ENCODE assay signal across 8 mouse cellular contexts in genomic region chr6:128363007-128363825, GRCm38 (mm10). TPM values are rescaled to one million over a fixed set of nuclear protein-coding genes. Genes with fewer than 3 reads are reported as not detected.
A peak's percentile ranks its signal among the peaks of the same experiment; 100 is the strongest.
DNase-seq lines count a peak whose midpoint lies in the region; ATAC-seq and TF ChIP-seq lines count a peak whose summit lies in the region.

No protein-coding gene starts in this region.

- H3K4me2 ChIP-seq in heart, embryonic 13.5 days, result peak overlapping the region; percentile 83
- H3K4me2 ChIP-seq in limb, embryonic 12.5 days, result peak overlapping the region; percentile 89
- peak overlapping the region; percentile 97 for H3K4me2 ChIP-seq in neural tube, embryonic 12.5 days (replicated peaks)

- no peak for ATAC-seq in heart, embryonic 13.5 days (ENCODE audit: extremely low read depth, insufficient number of reproducible peaks, low FRiP score, low TSS enrichment)
- no peak; the same call in none of the 2 replicates for ATAC-seq in limb, embryonic 12.5 days (ENCODE audit: insufficient number of reproducible peaks, insufficient read depth, low FRiP score, low TSS enrichment, low read depth)
- peak; percentile 70 for ATAC-seq in neural tube, embryonic 12.5 days (ENCODE audit: low FRiP score, low read depth)

- H3K4me3 ChIP-seq in heart, embryonic 13.5 days, result peak overlapping the region; percentile 76
- peak overlapping the region; percentile 94 to 95 for H3K4me3 ChIP-seq in ES-E14 (ENCODE audit: insufficient read depth in 1 of 2, low read depth in 1 of 2, low read length in 2 of 2, poor library complexity in 1 of 2, severe bottlenecking in 1 of 2)
- H3K4me3 ChIP-seq in erythroblast, embryonic 14.5 days (replicated peaks), result peak overlapping the region; percentile 99
- H3K4me3 ChIP-seq in limb, embryonic 12.5 days (replicated peaks), result peak overlapping the region; percentile 96
- H3K4me3 ChIP-seq in neural tube, embryonic 12.5 days, result peak overlapping the region; percentile 84

- 3% methylated on average over 34 of the region's 46 CpGs for whole genome bisulfite sequencing in heart, embryonic 13.5 days
- under 1% methylated on average over 43 of the region's 46 CpGs for WGBS in limb, embryonic 12.5 days
- WGBS in neural tube, embryonic 12.5 days, result 1% methylated on average over 46 of the region's 46 CpGs

- peak overlapping the region; percentile 95 for H3K27ac ChIP-seq in heart, embryonic 13.5 days (replicated peaks)
- peak overlapping the region; percentile 69 for H3K27ac ChIP-seq in ES-E14 (ENCODE audit: insufficient read depth, low read depth, low read length, poor library complexity, severe bottlenecking)
- H3K27ac ChIP-seq in limb, embryonic 12.5 days, result peak overlapping the region; percentile 96
- H3K27ac ChIP-seq in neural tube, embryonic 12.5 days, result peak overlapping the region; percentile 88

- peaks cover 47% of the 10 kb centered on the region for H3K36me3 ChIP-seq in heart, embryonic 13.5 days
- peaks cover 21% of the 10 kb centered on the region for H3K36me3 ChIP-seq in ES-E14 (ENCODE audit: control insufficient read depth, insufficient read depth, low read length, poor library complexity, severe bottlenecking)
- peaks cover 72% of the 10 kb centered on the region for H3K36me3 ChIP-seq in erythroblast, embryonic 14.5 days (ENCODE audit: control insufficient read depth)
- H3K36me3 ChIP-seq in limb, embryonic 12.5 days, result peaks cover 41% of the 10 kb centered on the region
- peaks cover 29% of the 10 kb centered on the region for H3K36me3 ChIP-seq in neural tube, embryonic 12.5 days

- H3K27me3 ChIP-seq in heart, embryonic 13.5 days (replicated peaks), result no peaks in the 10 kb centered on the region
- H3K27me3 ChIP-seq in erythroblast, embryonic 14.5 days (ENCODE audit: control insufficient read depth), result no peaks in the 10 kb centered on the region
- H3K27me3 ChIP-seq in limb, embryonic 12.5 days, result no peaks in the 10 kb centered on the region
- no peaks in the 10 kb centered on the region for H3K27me3 ChIP-seq in neural tube, embryonic 12.5 days (replicated peaks)

- in situ Hi-C loops in ES-E14 (cut with MboI; ENCODE audit: low sequenced_read_pairs in 2 of 2, unreplicated experiment in 2 of 2), result no loop called here

- H3K9ac ChIP-seq in heart, embryonic 13.5 days, result peak overlapping the region; percentile 93
- peak overlapping the region; percentile 93 for H3K9ac ChIP-seq in ES-E14 (ENCODE audit: insufficient read depth, low read depth, low read length, poor library complexity, severe bottlenecking)
- peak overlapping the region; percentile 88 for H3K9ac ChIP-seq in limb, embryonic 12.5 days (replicated peaks)
- peak overlapping the region; percentile 87 for H3K9ac ChIP-seq in neural tube, embryonic 12.5 days

- DNase-seq in heart, adult 18-20 months, result no peak
- DNase-seq in ES-E14 (ENCODE audit: low read depth, low spot score), result peak; percentile 31
- no peak for DNase-seq in urinary bladder, postnatal 10 days (ENCODE audit: low spot score)
- DNase-seq in adrenal gland, adult 2 months, result no peak

- H3K9me3 ChIP-seq in heart, embryonic 13.5 days, result no peaks in the 10 kb centered on the region
- H3K9me3 ChIP-seq in ES-E14 (ENCODE audit: control insufficient read depth, insufficient read depth, low read depth, low read length), result no peaks in the 10 kb centered on the region
- no peaks in the 10 kb centered on the region for H3K9me3 ChIP-seq in erythroblast, embryonic 14.5 days (ENCODE audit: control insufficient read depth, low read length)
- no peaks in the 10 kb centered on the region for H3K9me3 ChIP-seq in limb, embryonic 12.5 days
- no peaks in the 10 kb centered on the region for H3K9me3 ChIP-seq in neural tube, embryonic 12.5 days

- peaks cover 39% of the 10 kb centered on the region for H3K4me1 ChIP-seq in heart, embryonic 13.5 days
- H3K4me1 ChIP-seq in ES-E14 (ENCODE audit: control insufficient read depth in 2 of 2, insufficient read depth in 2 of 2, low read length in 2 of 2, poor library complexity in 1 of 2), result peaks cover 1 to 18% of the 10 kb centered on the region in 2 experiments; a peak in 2 of 4 replicates
- peaks cover 54% of the 10 kb centered on the region for H3K4me1 ChIP-seq in erythroblast, embryonic 14.5 days (ENCODE audit: control insufficient read depth)
- peaks cover 28% of the 10 kb centered on the region for H3K4me1 ChIP-seq in limb, embryonic 12.5 days (replicated peaks)
- H3K4me1 ChIP-seq in neural tube, embryonic 12.5 days, result peaks cover 19% of the 10 kb centered on the region

TF ChIP-seq in ES-E14, 5 proteins besides CTCF, POLR2A, EP300 and RAD21:
- TF ChIP-seq ZNF384 (IDR thresholded peaks at IDR 0.05; ENCODE audit: low read depth, low read length) (no peak), ZC3H11A (IDR thresholded peaks at IDR 0.05; ENCODE audit: borderline replicate concordance, low read depth, low read length) (no peak), CHD2 (IDR thresholded peaks at IDR 0.05; ENCODE audit: low read depth, low read length) (no peak), MAFK (IDR thresholded peaks at IDR 0.05; ENCODE audit: insufficient read depth, low read depth, low read length) (no peak), HCFC1 (IDR thresholded peaks at IDR 0.05; ENCODE audit: borderline replicate concordance, insufficient read depth, low read length) (no peak)

RNA-seq across cellular contexts. Expression of gene Foxm1, which starts 0.4 kb away (rescaled TPM):
- polyA plus RNA-seq in heart, embryonic 13.5 days (2015; fragmentation: Nextera tagmentation; extraction: Ambion mirVana), result 23.6 and 23.7 TPM in 2 replicates
- under 1 TPM; 0.52 to 0.98 TPM for total RNA-seq in heart, adult 18-20 months (2021)
- total RNA-seq in ES-E14 (2012; rRNA removed), result 24.1 and 36.4 TPM in 2 replicates
- polyA plus RNA-seq in erythroblast, embryonic 14.5 days (2012), result 8.2 and 8.8 TPM in 2 replicates
- polyA plus RNA-seq in limb, embryonic 12.5 days (2016; fragmentation: Nextera tagmentation; extraction: Ambion mirVana), result 43.2 and 52.4 TPM in 2 replicates
- 32.0 and 36.8 TPM in 2 replicates for polyA plus RNA-seq in neural tube, embryonic 12.5 days (2016; fragmentation: Nextera tagmentation; extraction: Ambion mirVana)
- total RNA-seq in adrenal gland, adult 2 months (2021), result 1 to 10 TPM; 1.9 to 3.0 TPM
- 4.5 and 4.7 TPM in 2 replicates for polyA plus RNA-seq in adrenal gland, adult 2 months (2012; rRNA removed)

RNA-seq across cellular contexts. Expression of gene Rhno1, which starts 0.5 kb away (rescaled TPM):
- 71.8 and 82.5 TPM in 2 replicates for polyA plus RNA-seq in heart, embryonic 13.5 days (2015; fragmentation: Nextera tagmentation; extraction: Ambion mirVana)
- 10 to 100 TPM in 1 of 2 experiments, 1 to 10 TPM in 1; 8.8 to 10.6 TPM for total RNA-seq in heart, adult 18-20 months (2021)
- total RNA-seq in ES-E14 (2012; rRNA removed), result 31.1 and 31.9 TPM in 2 replicates
- polyA plus RNA-seq in erythroblast, embryonic 14.5 days (2012), result 9.8 and 9.9 TPM in 2 replicates
- 167 and 177 TPM in 2 replicates for polyA plus RNA-seq in limb, embryonic 12.5 days (2016; fragmentation: Nextera tagmentation; extraction: Ambion mirVana)
- polyA plus RNA-seq in neural tube, embryonic 12.5 days (2016; fragmentation: Nextera tagmentation; extraction: Ambion mirVana), result 147 and 154 TPM in 2 replicates
- 10 to 100 TPM; 15.9 to 18.0 TPM for total RNA-seq in adrenal gland, adult 2 months (2021)
- 11.2 TPM in 2 replicates for polyA plus RNA-seq in adrenal gland, adult 2 months (2012; rRNA removed)

RNA-seq across cellular contexts. Expression of gene Tulp3, which starts 7.6 kb away (rescaled TPM):
- polyA plus RNA-seq in heart, embryonic 13.5 days (2015; fragmentation: Nextera tagmentation; extraction: Ambion mirVana), result 9.1 and 10.1 TPM in 2 replicates
- 1 to 10 TPM; 5.6 to 6.1 TPM for total RNA-seq in heart, adult 18-20 months (2021)
- 10.5 and 11.7 TPM in 2 replicates for total RNA-seq in ES-E14 (2012; rRNA removed)
- polyA plus RNA-seq in erythroblast, embryonic 14.5 days (2012), result 0.07 TPM in 2 replicates
- 21.0 and 23.6 TPM in 2 replicates for polyA plus RNA-seq in limb, embryonic 12.5 days (2016; fragmentation: Nextera tagmentation; extraction: Ambion mirVana)
- 18.9 and 20.5 TPM in 2 replicates for polyA plus RNA-seq in neural tube, embryonic 12.5 days (2016; fragmentation: Nextera tagmentation; extraction: Ambion mirVana)
- total RNA-seq in adrenal gland, adult 2 months (2021), result 10 to 100 TPM; 34.9 to 42.6 TPM
- polyA plus RNA-seq in adrenal gland, adult 2 months (2012; rRNA removed), result 20.2 and 25.7 TPM in 2 replicates

RNA-seq across cellular contexts. Expression of gene Tex52, which starts 12.0 kb away (rescaled TPM):
- 0.28 TPM in 1 of 2 replicates, not detected in the other for polyA plus RNA-seq in heart, embryonic 13.5 days (2015; fragmentation: Nextera tagmentation; extraction: Ambion mirVana)
- not detected for total RNA-seq in heart, adult 18-20 months (2021)
- 0.16 TPM in 1 of 2 replicates, not detected in the other for total RNA-seq in ES-E14 (2012; rRNA removed)
- 0.03 TPM in 1 of 2 replicates, not detected in the other for polyA plus RNA-seq in erythroblast, embryonic 14.5 days (2012)
- 0.38 and 0.74 TPM in 2 replicates for polyA plus RNA-seq in limb, embryonic 12.5 days (2016; fragmentation: Nextera tagmentation; extraction: Ambion mirVana)
- polyA plus RNA-seq in neural tube, embryonic 12.5 days (2016; fragmentation: Nextera tagmentation; extraction: Ambion mirVana), result 0.17 and 0.34 TPM in 2 replicates
- total RNA-seq in adrenal gland, adult 2 months (2021), result not detected
- polyA plus RNA-seq in adrenal gland, adult 2 months (2012; rRNA removed), result not detected in 2 replicates

RNA-seq across cellular contexts. Expression of gene Gm44596, which starts 12.1 kb away (rescaled TPM):
- not detected in 2 replicates for polyA plus RNA-seq in heart, embryonic 13.5 days (2015; fragmentation: Nextera tagmentation; extraction: Ambion mirVana)
- not detected for total RNA-seq in heart, adult 18-20 months (2021)
- not detected in 2 replicates for total RNA-seq in ES-E14 (2012; rRNA removed)
- not detected in 2 replicates for polyA plus RNA-seq in erythroblast, embryonic 14.5 days (2012)
- polyA plus RNA-seq in limb, embryonic 12.5 days (2016; fragmentation: Nextera tagmentation; extraction: Ambion mirVana), result not detected in 2 replicates
- not detected in 2 replicates for polyA plus RNA-seq in neural tube, embryonic 12.5 days (2016; fragmentation: Nextera tagmentation; extraction: Ambion mirVana)
- not detected for total RNA-seq in adrenal gland, adult 2 months (2021)
- 0.30 TPM in 1 of 2 replicates, not detected in the other for polyA plus RNA-seq in adrenal gland, adult 2 months (2012; rRNA removed)
